Mouse (Mus musculus): Measurements from ENCODE around the gene Gm48552. TPM values are rescaled to one million over a fixed set of nuclear protein-coding genes. Genes with fewer than 3 reads are reported as not detected.
A peak's percentile ranks its signal among the peaks of the same experiment; 100 is the strongest.

Gm48552 gene
- polyA plus RNA-seq, 1 experiment from 2014 or later: 1.6 TPM

DNA sequence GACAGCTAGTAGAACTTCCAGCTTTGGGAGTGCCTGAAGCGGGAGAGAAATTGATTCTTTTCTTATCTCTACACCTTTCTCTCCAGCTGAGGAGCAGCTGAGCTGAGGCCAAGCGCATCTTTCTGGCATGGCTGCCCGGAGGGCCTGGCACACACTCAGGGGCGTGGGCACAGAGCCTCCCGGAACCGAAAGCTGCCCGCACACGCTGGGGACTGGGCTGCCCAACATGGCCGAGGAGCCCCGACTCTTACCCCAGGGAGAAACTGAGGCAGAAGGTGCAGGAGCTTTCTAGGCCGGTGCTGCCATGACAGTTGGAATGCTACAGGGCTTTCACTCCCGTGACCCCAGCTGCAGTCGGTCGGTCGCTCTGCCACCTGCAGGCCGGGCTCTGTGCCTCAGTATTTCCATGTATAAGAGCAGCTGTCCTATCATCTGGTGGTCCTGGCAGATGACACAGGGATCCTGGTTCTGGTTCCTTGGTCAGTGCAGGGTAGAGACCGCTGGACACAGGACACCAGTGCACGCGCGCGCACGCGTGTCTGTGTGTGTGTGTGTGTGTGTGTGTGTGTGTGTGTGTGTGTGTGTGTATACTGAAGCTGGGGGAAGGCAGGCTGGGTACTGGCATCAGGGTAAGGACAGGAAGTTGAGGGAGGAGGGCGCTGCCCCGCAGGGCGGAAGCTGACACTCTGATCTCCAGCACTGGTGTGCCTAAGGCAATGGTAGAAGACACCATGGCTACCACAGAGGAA, 44.9 kb downstream of the Gm48552 start:
- Histone ChIP-seq H3K4me2 (peak overlapping the region; percentile 61), H3K9me3 (replicated peaks) (no peaks in the 10 kb centered on the region), H3K4me3 (replicated peaks) (no peak overlapping the region), H3K27me3 (no peaks in the 10 kb centered on the region), H3K27ac (no peak overlapping the region), H3K9ac (no peak overlapping the region), H3K4me1 (peaks cover 44% of the 10 kb centered on the region), H3K36me3 (no peaks in the 10 kb centered on the region)
- no peak for ATAC-seq (replicated peaks; ENCODE audit: low FRiP score)
- WGBS: 72% methylated on average over 26 of the region's 26 CpGs

DNA sequence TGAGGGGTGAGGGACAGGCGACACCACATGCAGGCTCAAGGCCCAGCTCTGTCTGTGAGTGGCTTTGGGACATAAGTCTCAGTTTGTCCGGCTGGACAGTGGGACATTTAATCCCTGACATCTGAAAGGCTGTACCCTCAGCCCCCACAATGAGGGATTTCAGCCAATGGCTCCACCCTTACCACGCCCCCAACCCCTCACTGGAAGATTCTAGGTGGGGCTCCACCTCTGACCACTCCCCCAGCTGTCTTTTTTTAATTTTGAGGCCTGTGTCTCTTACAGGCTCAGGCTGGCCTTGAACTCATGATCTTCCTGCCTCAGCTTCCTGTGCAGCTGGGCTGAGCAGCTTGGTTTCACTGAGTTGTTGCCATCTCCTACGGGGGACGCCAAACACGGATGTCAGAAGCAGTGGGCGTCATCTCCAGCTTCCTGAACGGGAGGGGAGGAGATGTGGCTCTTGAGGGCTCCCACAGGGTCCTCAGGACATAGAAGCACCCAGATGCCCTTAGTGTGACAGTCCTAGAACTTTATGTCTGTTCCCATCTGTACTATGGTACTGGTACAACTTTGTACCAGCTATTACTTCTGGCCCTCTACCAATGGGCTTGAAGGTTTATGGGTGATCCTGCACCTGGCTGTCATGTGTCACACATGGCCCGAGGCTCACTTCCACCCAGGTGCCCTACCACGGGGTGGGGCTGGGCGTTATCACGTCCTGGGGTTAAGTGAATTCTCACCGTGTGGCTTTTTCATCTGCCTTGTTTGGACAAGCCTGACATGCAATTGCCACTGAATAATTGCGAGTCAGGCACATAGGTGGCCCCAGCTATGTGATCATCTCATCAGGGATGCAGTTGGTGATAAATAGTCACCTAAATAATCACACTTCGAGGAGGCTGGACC, 45.8 kb downstream of the Gm48552 start:
- WGBS: 58% methylated on average over 15 of the region's 15 CpGs
- H3K4me1 ChIP-seq: peaks cover 37% of the 10 kb centered on the region
- H3K4me2 ChIP-seq: no peak overlapping the region
- H3K27ac ChIP-seq: no peak overlapping the region
- no peak overlapping the region for H3K9ac ChIP-seq
- no peak overlapping the region for H3K4me3 ChIP-seq (replicated peaks)
- no peaks in the 10 kb centered on the region for H3K9me3 ChIP-seq (replicated peaks)
- ATAC-seq (replicated peaks; ENCODE audit: low FRiP score): no peak
- H3K27me3 ChIP-seq: no peaks in the 10 kb centered on the region
- H3K36me3 ChIP-seq: no peaks in the 10 kb centered on the region

DNA sequence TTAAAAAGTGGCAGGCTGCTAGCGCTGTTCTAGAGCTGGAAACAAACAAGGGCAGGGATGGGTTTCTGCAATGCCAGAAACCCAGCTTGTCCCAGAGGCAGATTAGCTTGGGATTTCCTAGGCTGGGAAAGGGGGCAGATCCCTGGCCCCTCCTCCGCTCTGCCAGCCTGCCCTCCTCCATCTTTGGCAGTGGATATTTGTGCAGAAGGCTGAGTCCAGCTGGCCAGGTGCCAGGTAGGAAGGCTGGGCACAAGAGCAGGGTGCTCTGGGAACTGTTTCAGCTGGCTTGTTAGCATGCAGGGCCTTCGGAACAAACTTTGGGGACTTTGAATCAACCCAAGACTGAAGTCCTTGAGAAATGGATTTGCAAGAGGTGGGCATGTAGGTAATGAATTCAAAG, 46.6 kb downstream of the Gm48552 start:
- Histone ChIP-seq H3K4me1 (peaks cover 34% of the 10 kb centered on the region), H3K36me3 (no peaks in the 10 kb centered on the region), H3K9me3 (replicated peaks) (no peaks in the 10 kb centered on the region), H3K27me3 (no peaks in the 10 kb centered on the region; the same call in 1 of the 2 replicates), H3K4me3 (replicated peaks) (no peak overlapping the region), H3K4me2 (no peak overlapping the region), H3K27ac (no peak overlapping the region), H3K9ac (no peak overlapping the region)
- WGBS: 77% methylated on average over 3 of the region's 3 CpGs
- ATAC-seq (replicated peaks; ENCODE audit: low FRiP score): no peak

Small RNA genes lying within 50 kb of the gene (microRNA-seq; reads per million reads assigned to microRNA genes)
- gene Mir1191b (0.59 reads per million), gene Mir6913 (not detected)

Other genes with a start within 250 kb of the Gm48552 start
- 48.6 and 51.2 TPM in 2 replicates for gene Pias4, start 221.1 kb upstream of the Gm48552 start, polyA plus RNA-seq (2015; fragmentation: Nextera tagmentation; extraction: Ambion mirVana)
- 563 and 597 TPM in 2 replicates for gene Eef2, start 212.4 kb upstream of the Gm48552 start, polyA plus RNA-seq (2015; fragmentation: Nextera tagmentation; extraction: Ambion mirVana)
- 41.0 and 47.9 TPM in 2 replicates for gene Dapk3, start 206.0 kb upstream of the Gm48552 start, polyA plus RNA-seq (2015; fragmentation: Nextera tagmentation; extraction: Ambion mirVana)
- gene 4930442H23Rik, start 205.2 kb upstream of the Gm48552 start, polyA plus RNA-seq (2015; fragmentation: Nextera tagmentation; extraction: Ambion mirVana): not detected in 2 replicates
- 0.18 TPM in 1 of 2 replicates, not detected in the other for gene Nmrk2, start 187.0 kb upstream of the Gm48552 start, polyA plus RNA-seq (2015; fragmentation: Nextera tagmentation; extraction: Ambion mirVana)
- gene Atcay, start 158.2 kb upstream of the Gm48552 start, polyA plus RNA-seq (2015; fragmentation: Nextera tagmentation; extraction: Ambion mirVana): 0.28 and 0.51 TPM in 2 replicates
- 6.8 and 7.3 TPM in 2 replicates for gene Zfr2, start 155.8 kb upstream of the Gm48552 start, polyA plus RNA-seq (2015; fragmentation: Nextera tagmentation; extraction: Ambion mirVana)
- gene Matk, start 136.1 kb upstream of the Gm48552 start, polyA plus RNA-seq (2015; fragmentation: Nextera tagmentation; extraction: Ambion mirVana): 5.8 and 6.8 TPM in 2 replicates
- 230 and 244 TPM in 2 replicates for gene Mrpl54, start 122.1 kb upstream of the Gm48552 start, polyA plus RNA-seq (2015; fragmentation: Nextera tagmentation; extraction: Ambion mirVana)
- 59.7 and 63.4 TPM in 2 replicates for gene Apba3, start 122.0 kb upstream of the Gm48552 start, polyA plus RNA-seq (2015; fragmentation: Nextera tagmentation; extraction: Ambion mirVana)
- gene Tjp3, start 97.4 kb upstream of the Gm48552 start, polyA plus RNA-seq (2015; fragmentation: Nextera tagmentation; extraction: Ambion mirVana): 15.9 and 18.1 TPM in 2 replicates
- gene Pip5k1c, start 96.0 kb upstream of the Gm48552 start, polyA plus RNA-seq (2015; fragmentation: Nextera tagmentation; extraction: Ambion mirVana): 51.0 and 61.3 TPM in 2 replicates
- gene Cactin, start 67.9 kb upstream of the Gm48552 start, polyA plus RNA-seq (2015; fragmentation: Nextera tagmentation; extraction: Ambion mirVana): 38.8 and 44.2 TPM in 2 replicates
- gene Tbxa2r, start 60.3 kb upstream of the Gm48552 start, polyA plus RNA-seq (2015; fragmentation: Nextera tagmentation; extraction: Ambion mirVana): 14.4 and 18.3 TPM in 2 replicates
- 0.08 TPM in 1 of 2 replicates, not detected in the other for gene Gipc3, start 45.7 kb upstream of the Gm48552 start, polyA plus RNA-seq (2015; fragmentation: Nextera tagmentation; extraction: Ambion mirVana)
- 87.0 and 94.6 TPM in 2 replicates for gene Hmg20b, start 38.5 kb upstream of the Gm48552 start, polyA plus RNA-seq (2015; fragmentation: Nextera tagmentation; extraction: Ambion mirVana)
- gene Mfsd12, start 31.5 kb upstream of the Gm48552 start, polyA plus RNA-seq (2015; fragmentation: Nextera tagmentation; extraction: Ambion mirVana): 10.3 and 11.5 TPM in 2 replicates
- 0.62 and 1.6 TPM in 2 replicates for gene 4930404N11Rik, start 23.2 kb upstream of the Gm48552 start, polyA plus RNA-seq (2015; fragmentation: Nextera tagmentation; extraction: Ambion mirVana)
- 105 and 114 TPM in 2 replicates for gene Fzr1, start 10.5 kb upstream of the Gm48552 start, polyA plus RNA-seq (2015; fragmentation: Nextera tagmentation; extraction: Ambion mirVana)
- gene Dohh, start 4.6 kb upstream of the Gm48552 start, polyA plus RNA-seq (2015; fragmentation: Nextera tagmentation; extraction: Ambion mirVana): 79.7 and 82.2 TPM in 2 replicates
- 2.5 and 4.1 TPM in 2 replicates for gene Gm48551, start 4.5 kb upstream of the Gm48552 start, polyA plus RNA-seq (2015; fragmentation: Nextera tagmentation; extraction: Ambion mirVana)
- 26.0 and 29.4 TPM in 2 replicates for gene Smim24, start 4.0 kb downstream of the Gm48552 start, polyA plus RNA-seq (2015; fragmentation: Nextera tagmentation; extraction: Ambion mirVana)
- gene Nfic, start 66.6 kb downstream of the Gm48552 start, polyA plus RNA-seq (2015; fragmentation: Nextera tagmentation; extraction: Ambion mirVana): 67.9 and 84.5 TPM in 2 replicates
- gene Celf5, start 93.7 kb downstream of the Gm48552 start, polyA plus RNA-seq (2015; fragmentation: Nextera tagmentation; extraction: Ambion mirVana): 0.50 and 0.82 TPM in 2 replicates
- 85.7 and 93.5 TPM in 2 replicates for gene Ncln, start 107.4 kb downstream of the Gm48552 start, polyA plus RNA-seq (2015; fragmentation: Nextera tagmentation; extraction: Ambion mirVana)
- gene S1pr4, start 111.1 kb downstream of the Gm48552 start, polyA plus RNA-seq (2015; fragmentation: Nextera tagmentation; extraction: Ambion mirVana): 1.2 and 1.4 TPM in 2 replicates
- gene Gna15, start 135.2 kb downstream of the Gm48552 start, polyA plus RNA-seq (2015; fragmentation: Nextera tagmentation; extraction: Ambion mirVana): 0.89 and 1.00 TPM in 2 replicates
- gene Gna11, start 156.2 kb downstream of the Gm48552 start, polyA plus RNA-seq (2015; fragmentation: Nextera tagmentation; extraction: Ambion mirVana): 79.0 and 88.6 TPM in 2 replicates
- 535 and 630 TPM in 2 replicates for gene Aes, start 170.5 kb downstream of the Gm48552 start, polyA plus RNA-seq (2015; fragmentation: Nextera tagmentation; extraction: Ambion mirVana)
- 39.3 and 45.6 TPM in 2 replicates for gene Tle2, start 185.6 kb downstream of the Gm48552 start, polyA plus RNA-seq (2015; fragmentation: Nextera tagmentation; extraction: Ambion mirVana)
- 15.6 and 16.8 TPM in 2 replicates for gene Tle6, start 212.1 kb downstream of the Gm48552 start, polyA plus RNA-seq (2015; fragmentation: Nextera tagmentation; extraction: Ambion mirVana)
- gene BC025920, start 217.3 kb downstream of the Gm48552 start, polyA plus RNA-seq (2015; fragmentation: Nextera tagmentation; extraction: Ambion mirVana): 0.62 and 0.84 TPM in 2 replicates
- gene Sirt6, start 238.8 kb downstream of the Gm48552 start, polyA plus RNA-seq (2015; fragmentation: Nextera tagmentation; extraction: Ambion mirVana): 40.0 and 42.8 TPM in 2 replicates
- 15.2 and 17.3 TPM in 2 replicates for gene Ankrd24, start 239.5 kb downstream of the Gm48552 start, polyA plus RNA-seq (2015; fragmentation: Nextera tagmentation; extraction: Ambion mirVana)